Mouse (Mus musculus) fibroblast of lung, adult 2 months (primary cell): ENCODE measurements around the gene Rph3a.
A peak's percentile ranks its signal among the peaks of the same experiment; 100 is the strongest.
"Not testable (repeated sequence)": the region's sequence is repeated elsewhere in the genome, so short reads cannot be mapped to it uniquely, and the experiment has no call there.

Experiments used
- DNase-seq: peaks from one replicate; pipeline ENCODE4 v3.0.0-alpha.2; 2011; ENCODE audit warnings: low read depth

Rph3a gene

GRCm38 (mm10) chr5:120974522-120974921, 35.4 kb downstream of the Rph3a start:
- no peak for DNase-seq

GRCm38 (mm10) chr5:120972278-120972677, 37.6 kb downstream of the Rph3a start:
- DNase-seq: no peak

- DNase-seq: no peak
Measured at GRCm38 (mm10) chr5:120971326-120971725, 38.6 kb downstream of the Rph3a start.

- no peak for DNase-seq
Measured at GRCm38 (mm10) chr5:120969703-120970102, 40.2 kb downstream of the Rph3a start.

GRCm38 (mm10) chr5:120968799-120969198, 41.1 kb downstream of the Rph3a start:
- DNase-seq: no peak

GRCm38 (mm10) chr5:120968134-120968532, 41.8 kb downstream of the Rph3a start:
- DNase-seq: no peak

GRCm38 (mm10) chr5:120967355-120968133, 42.3 kb downstream of the Rph3a start:
- DNase-seq: no peak

GRCm38 (mm10) chr5:120966894-120967293, 43.0 kb downstream of the Rph3a start:
- DNase-seq: no peak

GRCm38 (mm10) chr5:120966156-120966555, 43.7 kb downstream of the Rph3a start:
- no peak for DNase-seq

- DNase-seq: no peak
Measured at GRCm38 (mm10) chr5:120961004-120961403, 48.9 kb downstream of the Rph3a start.

GRCm38 (mm10) chr5:120953974-120954373, 55.9 kb downstream of the Rph3a start:
- DNase-seq: no peak

- DNase-seq: peak; percentile 9
Measured at GRCm38 (mm10) chr5:120952242-120952770, 57.6 kb downstream of the Rph3a start.

- DNase-seq: no peak
Measured at GRCm38 (mm10) chr5:120942076-120942475, 67.8 kb downstream of the Rph3a start.

- no peak for DNase-seq
Measured at GRCm38 (mm10) chr5:120938586-120938985, 71.3 kb downstream of the Rph3a start.

GRCm38 (mm10) chr5:120937841-120938240, 72.1 kb downstream of the Rph3a start:
- DNase-seq: peak; percentile 4

- DNase-seq: no peak
Measured at GRCm38 (mm10) chr5:120933966-120934365, 75.9 kb downstream of the Rph3a start.

GRCm38 (mm10) chr5:120927036-120927435, 82.9 kb downstream of the Rph3a start:
- DNase-seq: no peak

- not testable (repeated sequence) for DNase-seq
Measured at GRCm38 (mm10) chr5:120926311-120926710, 83.6 kb downstream of the Rph3a start.

GRCm38 (mm10) chr5:120924520-120924919, 85.4 kb downstream of the Rph3a start:
- DNase-seq: not testable (repeated sequence)

- DNase-seq: no peak
Measured at GRCm38 (mm10) chr5:120923969-120924368, 85.9 kb downstream of the Rph3a start.

GRCm38 (mm10) chr5:120920296-120920695, 89.6 kb downstream of the Rph3a start:
- DNase-seq: no peak

- DNase-seq: not testable (repeated sequence)
Measured at GRCm38 (mm10) chr5:120919156-120919935, 90.5 kb downstream of the Rph3a start.

GRCm38 (mm10) chr5:120914204-120914603, 95.7 kb downstream of the Rph3a start, which contains the start of gene Oas1d:
Gene Oas1d (plus strand): TSS chr5:120914536.
- not testable (repeated sequence) for DNase-seq
